Mouse (Mus musculus) stomach, embryonic 14.5 days (tissue): ENCODE measurements at regions not wholly inside any gene's neighbourhood (a gene's known extent, or its start where the extent isn't known, plus 50 kb on each side); places are given as distances from the start of the nearest gene placed in this dataset.

Experiments
- ATAC-seq: fragments of 200-750 bp; cut with Nextera tagmentation; 2 replicates; pipeline ENCODE4 v1.8.0; 2017; ENCODE audit warnings: low read depth, moderate TSS enrichment; ENCODE audit not compliant: insufficient number of reproducible peaks, insufficient read depth, low FRiP score
- H3K27ac ChIP-seq: fragments of 300-500 bp; sonication (generic); 2 replicates; pipeline ENCODE4 v1.5.1; 2014; ENCODE audit warnings: mild to moderate bottlenecking, low read length, moderate library complexity, mixed read lengths
- H3K27me3 ChIP-seq: fragments of 300-500 bp; sonication (generic); 2 replicates; pipeline ENCODE4 v1.6.1; 2014; ENCODE audit warnings: low read length, control low read depth, mixed read lengths; ENCODE audit not compliant: control insufficient read depth, insufficient read depth
- H3K36me3 ChIP-seq: fragments of 300-500 bp; sonication (generic); 2 replicates; pipeline ENCODE4 v1.6.1; 2014; ENCODE audit warnings: mild to moderate bottlenecking, control low read depth, low read length, moderate library complexity, mixed read lengths; ENCODE audit not compliant: control insufficient read depth, insufficient read depth
- H3K4me1 ChIP-seq: fragments of 300-500 bp; sonication (generic); 2 replicates; pipeline ENCODE4 v1.6.1; 2014; ENCODE audit warnings: low read length, control low read depth, mixed read lengths; ENCODE audit not compliant: control insufficient read depth, insufficient read depth
- H3K4me2 ChIP-seq: fragments of 300-500 bp; sonication (generic); replicated peaks from 2 replicates; pipeline ENCODE4 v1.6.1; 2014; ENCODE audit warnings: low read depth, low read length, control low read depth
- H3K4me3 ChIP-seq: fragments of 300-500 bp; sonication (generic); 2 replicates; pipeline ENCODE4 v1.5.1; 2014; ENCODE audit warnings: low read depth, low read length, control low read depth
- H3K9ac ChIP-seq: fragments of 300-500 bp; sonication (generic); replicated peaks from 2 replicates; pipeline ENCODE4 v1.6.1; 2014; ENCODE audit warnings: low read depth, mild to moderate bottlenecking, control low read depth, low read length, moderate library complexity, mixed read lengths
- H3K9me3 ChIP-seq: fragments of 300-500 bp; sonication (generic); 2 replicates; pipeline ENCODE4 v1.6.1; 2016; ENCODE audit warnings: low read depth, low read length, control low read depth; ENCODE audit not compliant: control insufficient read depth
- WGBS: fragments of 180-500 bp; shearing (Covaris S2); extraction: QIAGEN DNeasy Blood & Tissue Kit; methylation state at CpG from one replicate; pipeline ENCODE4 v1.1.7; 2014; 5-methylcytosine and 5-hydroxymethylcytosine counted together

GRCm38 (mm10) chr13:51303112-51303511, 105.3 kb upstream of the S1pr3 start:
- Histone ChIP-seq H3K9me3 (no peaks in the 10 kb centered on the region), H3K36me3 (no peaks in the 10 kb centered on the region), H3K27ac (no peak overlapping the region), H3K4me2 (no peak overlapping the region), H3K9ac (no peak overlapping the region), H3K4me1 (0 out of 2 replicates have a peak, but pooled peaks cover 2% of the 10 kb centered on the region), H3K4me3 (no peak overlapping the region), H3K27me3 (no peaks in the 10 kb centered on the region)
- 75% methylated on average over 3 of the region's 3 CpGs for WGBS
- ATAC-seq, result no peak

GRCm38 (mm10) chr13:51304631-51305030, 103.8 kb upstream of the S1pr3 start:
- no peak overlapping the region for H3K4me2 ChIP-seq
- no peaks in the 10 kb centered on the region for H3K27me3 ChIP-seq
- H3K36me3 ChIP-seq, result no peaks in the 10 kb centered on the region
- H3K9ac ChIP-seq, result no peak overlapping the region
- no peak overlapping the region for H3K4me3 ChIP-seq
- no peak for ATAC-seq
- 0 out of 2 replicates have a peak, but pooled peaks cover 2% of the 10 kb centered on the region for H3K4me1 ChIP-seq
- 27% methylated on average over 4 of the region's 4 CpGs for WGBS
- H3K27ac ChIP-seq, result 0 out of 2 replicates have a peak overlapping the region, but pooled peaks have one; percentile 39
- no peaks in the 10 kb centered on the region for H3K9me3 ChIP-seq

- Histone ChIP-seq H3K4me2 (no peak overlapping the region), H3K4me1 (peaks cover 27% of the 10 kb centered on the region), H3K36me3 (no peaks in the 10 kb centered on the region), H3K27me3 (no peaks in the 10 kb centered on the region), H3K9me3 (no peaks in the 10 kb centered on the region), H3K4me3 (no peak overlapping the region), H3K27ac (no peak overlapping the region), H3K9ac (no peak overlapping the region)
- ATAC-seq, result no peak
Observed at GRCm38 (mm10) chr13:51309446-51309845, 99.0 kb upstream of the S1pr3 start.

- Histone ChIP-seq H3K27ac (no peak overlapping the region), H3K27me3 (no peaks in the 10 kb centered on the region), H3K9ac (no peak overlapping the region), H3K36me3 (no peaks in the 10 kb centered on the region), H3K4me3 (no peak overlapping the region), H3K4me2 (no peak overlapping the region), H3K4me1 (peaks cover 31% of the 10 kb centered on the region), H3K9me3 (no peaks in the 10 kb centered on the region)
- WGBS, result 70% methylated on average over 2 of the region's 2 CpGs
- ATAC-seq, result no peak
Observed at GRCm38 (mm10) chr13:51310041-51310440, 98.4 kb upstream of the S1pr3 start.

GRCm38 (mm10) chr13:51311679-51312255, 96.7 kb upstream of the S1pr3 start:
- no peaks in the 10 kb centered on the region for H3K9me3 ChIP-seq
- H3K4me1 ChIP-seq, result peaks cover 39% of the 10 kb centered on the region
- WGBS, result 19% methylated on average over 8 of the region's 8 CpGs
- no peak overlapping the region for H3K4me3 ChIP-seq
- peak; percentile 40 for ATAC-seq
- no peak overlapping the region for H3K9ac ChIP-seq
- no peaks in the 10 kb centered on the region for H3K27me3 ChIP-seq
- peak overlapping the region; percentile 64; the same call in 1 of the 2 replicates for H3K27ac ChIP-seq
- H3K36me3 ChIP-seq, result no peaks in the 10 kb centered on the region
- H3K4me2 ChIP-seq, result no peak overlapping the region

GRCm38 (mm10) chr13:51313129-51313850, 95.1 kb upstream of the S1pr3 start:
- peaks cover 39% of the 10 kb centered on the region for H3K4me1 ChIP-seq
- H3K4me3 ChIP-seq, result no peak overlapping the region
- H3K9ac ChIP-seq, result no peak overlapping the region
- no peak overlapping the region for H3K4me2 ChIP-seq
- peak overlapping the region; percentile 27 for H3K27ac ChIP-seq
- H3K9me3 ChIP-seq, result no peaks in the 10 kb centered on the region
- ATAC-seq, result no peak
- whole genome bisulfite sequencing, result 33% methylated on average over 5 of the region's 5 CpGs
- H3K27me3 ChIP-seq, result no peaks in the 10 kb centered on the region
- no peaks in the 10 kb centered on the region for H3K36me3 ChIP-seq

GRCm38 (mm10) chr13:51314541-51314977, 93.9 kb upstream of the S1pr3 start:
- Histone ChIP-seq H3K9me3 (no peaks in the 10 kb centered on the region), H3K4me1 (peaks cover 39% of the 10 kb centered on the region), H3K27me3 (no peaks in the 10 kb centered on the region), H3K36me3 (no peaks in the 10 kb centered on the region), H3K4me3 (no peak overlapping the region), H3K9ac (no peak overlapping the region), H3K27ac (peak overlapping the region; percentile 27), H3K4me2 (no peak overlapping the region)
- WGBS, result 8% methylated on average over 5 of the region's 5 CpGs
- peak; percentile 54; the same call in 1 of the 2 replicates for ATAC-seq

GRCm38 (mm10) chr13:51315008-51315778, 93.2 kb upstream of the S1pr3 start:
- Histone ChIP-seq H3K27ac (peak overlapping the region; percentile 27), H3K4me3 (no peak overlapping the region), H3K9ac (no peak overlapping the region), H3K4me1 (peaks cover 39% of the 10 kb centered on the region), H3K4me2 (no peak overlapping the region), H3K9me3 (no peaks in the 10 kb centered on the region), H3K36me3 (no peaks in the 10 kb centered on the region), H3K27me3 (no peaks in the 10 kb centered on the region)
- ATAC-seq, result no peak
- 34% methylated on average over 10 of the region's 10 CpGs for WGBS
